Mouse (Mus musculus) heart, postnatal 0 days (tissue): ENCODE data around the gene Tmem143. TPM values are rescaled to one million over a fixed set of nuclear protein-coding genes. Genes with fewer than 3 reads are reported as not detected.
"Not testable (repeated sequence)": the region's sequence is repeated elsewhere in the genome, so short reads cannot be mapped to it uniquely, and the experiment has no call there.

ENCODE experiments used
- ATAC-seq: fragments of 200-750 bp; cut with Nextera tagmentation; 2 replicates; pipeline ENCODE4 v1.8.0; 2017; ENCODE audit warnings: low read depth, moderate number of reproducible peaks, moderate library complexity; ENCODE audit not compliant: insufficient read depth
- DNase-seq: peaks from one replicate; pipeline ENCODE4 v3.0.0-alpha.2; 2016; ENCODE audit warnings: low spot score
- H3K27ac ChIP-seq: fragments of 300-500 bp; sonication (generic); 2 replicates; pipeline ENCODE4 v1.5.1; 2014; ENCODE audit warnings: low read depth, mild to moderate bottlenecking
- H3K27me3 ChIP-seq: fragments of 300-500 bp; sonication (generic); 2 replicates; pipeline ENCODE4 v1.6.1; 2014; ENCODE audit warnings: low read length, mixed read lengths; ENCODE audit not compliant: control insufficient read depth, insufficient read depth
- H3K36me3 ChIP-seq: fragments of 300-500 bp; sonication (generic); replicated peaks from 2 replicates; pipeline ENCODE4 v1.6.1; 2014; ENCODE audit warnings: low read length, mixed read lengths; ENCODE audit not compliant: control insufficient read depth, insufficient read depth
- H3K4me1 ChIP-seq: fragments of 300-500 bp; sonication (generic); 2 replicates; pipeline ENCODE4 v1.6.1; 2014; ENCODE audit warnings: antibody characterized with exemption; ENCODE audit not compliant: control insufficient read depth, insufficient read depth
- H3K4me2 ChIP-seq: fragments of 300-500 bp; sonication (generic); 2 replicates; pipeline ENCODE4 v1.6.1; 2014; ENCODE audit warnings: low read depth, mild to moderate bottlenecking, low read length, moderate library complexity
- H3K4me3 ChIP-seq: fragments of 300-500 bp; sonication (generic); 2 replicates; pipeline ENCODE4 v1.5.1; 2014; ENCODE audit warnings: low read depth, low read length
- H3K9ac ChIP-seq: fragments of 300-500 bp; sonication (generic); replicated peaks from 2 replicates; pipeline ENCODE4 v1.6.1; 2014; ENCODE audit warnings: low read depth, low read length, mixed read lengths
- H3K9me3 ChIP-seq: fragments of 300-500 bp; sonication (generic); replicated peaks from 2 replicates; pipeline ENCODE4 v1.6.1; 2016; ENCODE audit warnings: low read length; ENCODE audit not compliant: control insufficient read depth
- CTCF ChIP-seq: IDR thresholded peaks from 2 replicates; pipeline ENCODE4 v1.5.1; 2016; ENCODE audit warnings: antibody characterized with exemption, control low read depth, low read depth
- EP300 ChIP-seq: IDR thresholded peaks from 2 replicates; pipeline ENCODE4 v1.6.1; 2016; ENCODE audit warnings: antibody characterized with exemption, low read depth
- WGBS: fragments of 180-500 bp; shearing (Covaris S2); extraction: QIAGEN DNeasy Blood & Tissue Kit; methylation state at CpG from one replicate; pipeline ENCODE4 v1.1.7; 2014; 5-methylcytosine and 5-hydroxymethylcytosine counted together
- polyA plus RNA-seq: library from polyadenylated mRNA; unstranded; fragments of >200 nt; fragmentation: Nextera tagmentation; extraction: Ambion mirVana; gene quantifications from 2 replicates; pipeline ENCODE4 v1.2.1, GENCODE M21; 2015
- total RNA-seq: library from RNA; depleted of rRNA; stranded (reverse); fragments of >200 nt; gene quantifications from 2 replicates; pipeline ENCODE4 v1.2.3, GENCODE M21; 2014; ENCODE audit warnings: low replicate concordance

Gene Tmem143
- total and polyA plus RNA-seq, 2 experiments from 2014 or later, result 11.7 to 124 TPM

DNA sequence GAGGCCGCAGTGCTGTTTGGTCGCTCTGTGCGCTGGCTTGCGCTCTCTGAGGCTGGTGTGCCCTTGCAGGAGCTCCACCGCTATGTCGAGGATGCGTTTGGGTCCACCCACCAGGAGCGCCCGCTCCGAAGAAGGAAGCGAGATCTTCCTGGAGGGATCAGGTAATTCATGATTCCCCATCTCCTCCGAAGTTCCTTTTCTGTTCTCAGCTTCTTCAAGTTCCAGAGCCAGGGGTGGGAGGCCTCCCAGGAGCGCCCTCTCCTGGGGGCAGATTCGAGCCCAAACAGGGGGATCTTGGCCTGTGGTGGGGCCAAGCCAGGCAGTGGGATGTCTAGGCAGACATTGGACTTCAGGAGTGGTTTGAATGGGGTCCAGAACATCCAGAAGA is 27.7 kb downstream of the Tmem143 start:
- ATAC-seq, result no peak
- no peaks in the 10 kb centered on the region for H3K36me3 ChIP-seq
- H3K4me1 ChIP-seq, result no peaks in the 10 kb centered on the region
- peak overlapping the region; percentile 51 for H3K4me3 ChIP-seq
- 0 out of 2 replicates have a peak, but pooled peaks cover 5% of the 10 kb centered on the region for H3K27me3 ChIP-seq
- no peak for DNase-seq
- H3K27ac ChIP-seq, result peak overlapping the region; percentile 90
- WGBS, result 12% methylated on average over 14 of the region's 14 CpGs
- no peaks in the 10 kb centered on the region for H3K9me3 ChIP-seq
- TF ChIP-seq EP300 (no peak), CTCF (peak; percentile 18; the same call in 1 of the 2 replicates)
- peak overlapping the region; percentile 65 for H3K4me2 ChIP-seq
- H3K9ac ChIP-seq, result peak overlapping the region; percentile 28; the same call in 1 of the 2 replicates

- WGBS, result 21% methylated on average over 20 of the region's 23 CpGs
- Histone ChIP-seq H3K4me1 (no peaks in the 10 kb centered on the region), H3K9ac (no peak overlapping the region), H3K27me3 (0 out of 2 replicates have a peak, but pooled peaks cover 5% of the 10 kb centered on the region), H3K4me2 (no peak overlapping the region), H3K36me3 (no peaks in the 10 kb centered on the region), H3K4me3 (no peak overlapping the region), H3K9me3 (no peaks in the 10 kb centered on the region; the same call in 1 of the 2 replicates), H3K27ac (no peak overlapping the region)
- no peak for ATAC-seq
- no peak for DNase-seq
- TF ChIP-seq EP300, result no peak
- no peak for TF ChIP-seq CTCF
These were observed 32.0 kb downstream of the Tmem143 start for GRCm38 (mm10) chr7:45928626-45929295.

DNA sequence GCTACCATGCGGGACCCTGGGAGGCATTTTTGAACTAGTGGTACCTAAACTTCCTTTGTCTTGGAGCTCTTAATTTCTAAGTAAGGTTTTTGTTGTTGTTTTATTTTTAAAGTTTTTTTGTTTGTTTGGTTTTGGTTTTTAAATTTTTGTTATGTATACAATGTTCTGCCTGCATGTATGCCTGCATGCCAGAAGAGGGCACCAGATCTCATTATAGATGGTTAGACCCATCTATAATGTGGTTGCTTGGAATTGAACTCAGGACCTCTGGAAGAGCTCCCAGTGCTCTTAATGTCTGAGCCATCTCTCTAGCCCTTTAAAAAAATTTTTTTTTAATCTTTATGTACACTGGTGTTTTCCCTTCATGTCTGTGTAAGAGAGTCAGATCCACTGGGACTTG is 32.9 kb downstream of the Tmem143 start:
- H3K4me2 ChIP-seq, result no peak overlapping the region

GRCm38 (mm10) chr7:45933766-45934165 is 37.0 kb downstream of the Tmem143 start:
- not testable (repeated sequence) for H3K36me3 ChIP-seq, H3K27me3 ChIP-seq, ATAC-seq, H3K9me3 ChIP-seq, H3K4me2 ChIP-seq, H3K4me1 ChIP-seq, H3K27ac ChIP-seq, H3K4me3 ChIP-seq, H3K9ac ChIP-seq, DNase-seq
- 83% methylated on average over 12 of the region's 12 CpGs for WGBS

More for the DNA sequence above, 32.9 kb downstream of the Tmem143 start:
- H3K9me3 ChIP-seq, result no peaks in the 10 kb centered on the region; the same call in 1 of the 2 replicates
- 82% methylated on average over 1 of the region's 1 CpGs for WGBS
- H3K9ac ChIP-seq, result no peak overlapping the region
- no peaks in the 10 kb centered on the region for H3K36me3 ChIP-seq
- H3K4me3 ChIP-seq, result no peak overlapping the region
- H3K27me3 ChIP-seq, result 0 out of 2 replicates have a peak, but pooled peaks cover 5% of the 10 kb centered on the region
- TF ChIP-seq CTCF, result 0 out of 2 replicates have a peak, but pooled peaks have one; percentile 15
- no peak for TF ChIP-seq EP300
- ATAC-seq (no peak), DNase-seq (no peak)
- H3K4me1 ChIP-seq, result no peaks in the 10 kb centered on the region
- H3K27ac ChIP-seq, result no peak overlapping the region

- TF ChIP-seq EP300 (no peak), CTCF (peak; percentile 78)
- H3K9me3 ChIP-seq, result no peaks in the 10 kb centered on the region; the same call in 1 of the 2 replicates
- WGBS, result 19% methylated on average over 7 of the region's 7 CpGs
These were observed 38.4 kb downstream of the Tmem143 start for GRCm38 (mm10) chr7:45935114-45935513.

DNA sequence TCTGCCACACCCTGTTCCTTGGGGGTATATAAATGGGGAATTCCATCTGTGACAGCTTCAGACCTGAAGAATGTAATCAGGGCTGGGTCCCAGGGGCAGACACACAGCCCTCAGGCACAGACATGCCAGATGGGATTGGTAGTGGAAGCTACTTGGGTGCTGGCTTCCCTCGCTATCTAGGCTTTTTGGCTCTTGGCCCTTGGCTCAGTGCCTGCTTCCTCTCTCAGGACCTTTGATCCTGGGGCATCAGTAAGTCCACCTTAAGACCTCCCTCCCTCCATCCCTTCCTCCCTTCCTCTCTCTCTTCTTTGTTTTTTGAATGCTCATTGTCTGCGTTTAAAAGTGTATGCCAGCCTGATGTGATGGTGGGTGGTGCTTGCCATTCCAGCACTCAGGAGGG is 43.1 kb downstream of the Tmem143 start:
- no peak overlapping the region for H3K9ac ChIP-seq
- no peaks in the 10 kb centered on the region for H3K36me3 ChIP-seq
- no peak for ATAC-seq
- H3K4me2 ChIP-seq, result no peak overlapping the region
- TF ChIP-seq EP300 (no peak), CTCF (no peak)
- no peak overlapping the region for H3K4me3 ChIP-seq
- no peaks in the 10 kb centered on the region for H3K4me1 ChIP-seq
- no peaks in the 10 kb centered on the region for H3K9me3 ChIP-seq
- no peaks in the 10 kb centered on the region for H3K27me3 ChIP-seq
- WGBS, result 47% methylated on average over 2 of the region's 2 CpGs
- H3K27ac ChIP-seq, result no peak overlapping the region
- DNase-seq, result no peak

More at GRCm38 (mm10) chr7:45935114-45935513, 38.4 kb downstream of the Tmem143 start:
- Histone ChIP-seq H3K4me3 (no peak overlapping the region), H3K27ac (no peak overlapping the region), H3K27me3 (no peaks in the 10 kb centered on the region), H3K4me1 (no peaks in the 10 kb centered on the region), H3K9ac (no peak overlapping the region), H3K4me2 (no peak overlapping the region), H3K36me3 (no peaks in the 10 kb centered on the region)
- 0 out of 2 replicates have a peak, but pooled peaks have one; percentile 41 for ATAC-seq
- DNase-seq, result no peak
